Mouse (Mus musculus): ENCODE measurements at regions not wholly inside any gene's neighbourhood (a gene's known extent, or its start where the extent isn't known, plus 50 kb on each side); places are given as distances from the start of the nearest gene placed in this dataset.

DNA sequence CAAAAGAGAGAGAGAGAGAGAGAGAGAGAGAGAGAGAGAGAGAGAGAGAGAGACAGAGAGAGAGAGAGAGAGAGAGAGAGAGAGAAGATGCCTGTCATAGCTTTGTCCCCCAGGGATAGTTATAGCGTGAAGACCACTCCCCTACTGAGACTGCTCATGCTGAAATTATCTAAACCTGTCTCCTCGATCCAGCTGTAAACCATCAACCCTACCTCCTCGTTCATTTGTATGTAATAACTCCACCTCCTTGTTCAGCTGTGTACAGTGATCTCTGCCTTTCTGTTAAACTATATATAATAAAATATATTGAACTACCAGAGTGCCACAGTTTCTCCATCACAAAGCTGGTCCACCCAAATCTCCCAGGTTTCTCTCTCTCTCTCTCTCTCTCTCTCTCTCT, 53.2 kb upstream of the Cd180 start:
- DNase-seq (ENCODE audit: low spot score in 2 of 2): no peak

All from left cerebral cortex, adult 9 months (tissue).